Mouse (Mus musculus): ENCODE data around the gene Tmem245.
A peak's percentile ranks its signal among the peaks of the same experiment; 100 is the strongest.

The Tmem245 gene

GRCm38 (mm10) chr4:56946641-56947640, at the start of gene Tmem245:
Tmem245 (minus strand) TSS chr4:56947437.
- DNase-seq (ENCODE audit: low spot score): peak; percentile 88

DNA sequence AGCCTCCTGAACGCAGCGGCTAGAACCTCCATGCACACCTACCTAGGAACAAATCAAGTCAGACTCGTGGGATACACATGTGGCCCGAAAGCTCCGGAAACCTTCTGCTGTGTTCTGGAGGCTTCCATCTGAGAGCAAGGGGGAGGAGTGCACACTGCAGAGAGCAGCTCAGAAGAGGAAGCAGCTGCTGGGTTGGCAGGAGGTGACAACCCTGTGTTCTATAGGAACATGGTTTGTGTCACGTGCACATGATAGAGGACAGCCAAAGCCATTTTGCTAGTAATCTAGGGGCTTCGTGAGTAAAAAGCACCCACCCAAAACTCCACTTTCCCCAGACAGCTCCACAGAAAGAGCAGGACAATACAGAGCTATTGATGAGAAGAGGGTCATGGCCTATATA, 46.1 kb upstream of the Tmem245 start:
- DNase-seq (ENCODE audit: low spot score): no peak

GRCm38 (mm10) chr4:56991951-56992350, 44.7 kb upstream of the Tmem245 start:
- DNase-seq (ENCODE audit: low spot score): no peak

DNA sequence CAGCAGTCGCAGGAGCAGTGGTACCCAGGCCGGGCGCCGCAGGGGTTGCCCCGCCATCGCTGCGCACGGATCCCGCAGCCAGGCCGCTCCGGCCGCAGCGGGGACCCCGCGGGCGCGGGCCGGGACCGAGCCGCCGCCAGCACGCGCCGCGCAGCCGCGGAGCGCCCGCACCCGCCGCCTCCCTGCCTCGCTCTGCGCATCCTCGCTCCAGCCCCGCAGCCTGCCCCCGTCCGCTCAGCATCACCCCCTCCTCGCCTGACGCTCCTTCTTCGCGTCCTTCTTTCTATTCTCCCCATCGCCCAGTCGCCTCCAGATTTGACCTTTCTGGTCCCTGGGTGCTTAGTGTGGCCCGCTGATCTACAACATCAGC, 43.0 kb upstream of the Tmem245 start, which contains the start of gene Frrs1l:
Gene Frrs1l (minus strand): TSS at position 177 of the 370 bp plus-strand sequence.
- DNase-seq (ENCODE audit: low spot score): no peak

DNA sequence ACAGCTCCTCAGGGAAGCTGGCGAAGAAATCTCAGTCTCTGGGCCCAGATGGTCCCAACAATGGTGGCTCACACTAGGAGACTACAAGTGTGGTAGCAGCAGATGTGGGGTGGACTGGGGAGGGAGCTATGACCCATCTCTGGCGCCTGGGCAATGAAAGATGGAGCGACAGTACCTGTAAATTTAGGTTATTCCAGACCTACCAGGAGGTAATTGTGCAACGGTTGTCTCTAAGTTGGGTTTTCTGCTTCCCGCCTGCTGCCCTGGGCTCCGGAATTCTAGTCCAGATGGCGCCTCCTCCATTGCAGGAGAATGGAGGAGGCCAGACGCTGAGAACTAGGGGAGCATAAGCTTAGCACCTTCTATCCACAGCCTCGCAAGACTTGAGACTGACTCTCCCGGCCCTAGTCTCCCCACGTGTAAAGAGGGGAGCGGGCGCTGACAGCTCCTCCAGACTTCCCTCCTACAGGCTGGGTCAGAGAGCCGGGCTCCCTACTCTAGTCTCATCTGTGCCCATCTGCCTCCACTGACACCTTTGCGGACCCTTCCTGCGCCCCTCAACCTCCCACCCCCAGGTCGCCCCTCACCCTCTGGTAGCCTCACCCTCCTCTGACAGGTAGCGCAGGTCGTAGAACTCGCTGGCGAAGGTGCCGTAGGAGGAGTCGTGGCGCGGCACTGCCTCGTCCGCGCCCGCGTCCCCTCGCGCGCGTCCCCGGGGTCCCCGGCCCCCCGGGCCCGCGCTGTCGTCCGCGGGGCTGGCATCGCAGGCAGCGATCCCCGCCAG, 42.4 kb upstream of the Tmem245 start:
- DNase-seq (ENCODE audit: low spot score): no peak

DNA sequence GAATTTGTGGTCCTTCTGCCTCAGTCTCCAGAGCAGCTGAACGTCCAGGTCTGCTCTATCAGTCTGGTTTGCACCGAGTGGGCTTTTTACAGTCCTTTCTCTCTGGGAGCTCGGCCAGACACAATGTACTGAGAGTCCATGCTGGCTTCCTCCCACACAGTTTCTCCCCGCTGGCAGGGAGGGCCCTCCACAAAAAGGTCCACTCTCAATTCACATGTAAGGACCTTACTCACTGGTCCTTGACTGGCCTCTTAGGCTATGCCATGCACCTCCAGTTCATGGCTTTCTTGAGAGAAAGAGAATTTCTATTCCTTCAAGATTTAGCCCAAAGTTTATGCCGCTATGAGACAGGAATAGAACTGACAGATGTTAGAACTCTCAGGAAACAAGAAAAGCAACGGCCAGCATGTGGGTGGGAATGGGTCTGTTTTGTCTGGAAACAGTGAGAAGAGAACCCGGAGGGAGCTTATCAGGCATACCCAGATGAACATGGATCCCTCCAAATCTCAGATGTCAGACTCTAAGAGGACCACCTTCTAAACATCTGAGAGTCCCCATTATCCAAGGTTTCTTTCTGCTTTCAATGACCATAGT, 18.4 kb upstream of the Tmem245 start:
- no peak for DNase-seq (ENCODE audit: low spot score)

GRCm38 (mm10) chr4:56963687-56964086, 16.4 kb upstream of the Tmem245 start:
- no peak for DNase-seq (ENCODE audit: low spot score)

DNA sequence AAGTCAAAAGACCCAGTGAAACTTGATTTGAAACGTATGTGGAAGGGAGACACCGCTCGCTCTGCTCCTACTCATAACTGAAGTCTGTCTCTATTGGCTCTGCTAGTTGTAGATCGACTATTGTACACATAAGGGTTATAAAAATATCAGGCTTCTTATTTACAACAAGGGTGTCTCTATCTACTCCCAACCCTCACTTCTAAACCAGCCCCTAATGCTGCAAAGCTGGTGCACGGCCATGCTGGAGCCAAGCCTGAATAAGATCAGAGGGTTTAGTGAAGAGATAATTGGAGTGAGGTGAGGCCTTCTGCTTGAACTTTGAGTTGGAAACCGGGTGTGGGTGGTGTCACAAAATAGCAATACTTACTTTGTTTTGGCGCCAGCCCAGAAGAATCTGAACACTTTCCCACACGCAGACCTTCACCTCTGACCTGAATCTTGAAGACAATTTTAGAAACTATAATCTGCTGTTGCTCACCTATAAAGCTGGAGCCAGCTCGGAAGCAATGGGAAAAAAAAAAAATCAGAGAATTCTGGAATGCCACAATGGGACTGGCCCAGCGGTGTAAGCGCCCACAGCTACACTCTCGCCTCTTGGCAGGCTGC, 14.2 kb upstream of the Tmem245 start:
- no peak for DNase-seq (ENCODE audit: low spot score)

- no peak for DNase-seq (ENCODE audit: low spot score)
Observed at GRCm38 (mm10) chr4:56957518-56957917, 10.3 kb upstream of the Tmem245 start.

- no peak for DNase-seq (ENCODE audit: low spot score)
Observed at GRCm38 (mm10) chr4:56953235-56953634, 6.0 kb upstream of the Tmem245 start.

DNA sequence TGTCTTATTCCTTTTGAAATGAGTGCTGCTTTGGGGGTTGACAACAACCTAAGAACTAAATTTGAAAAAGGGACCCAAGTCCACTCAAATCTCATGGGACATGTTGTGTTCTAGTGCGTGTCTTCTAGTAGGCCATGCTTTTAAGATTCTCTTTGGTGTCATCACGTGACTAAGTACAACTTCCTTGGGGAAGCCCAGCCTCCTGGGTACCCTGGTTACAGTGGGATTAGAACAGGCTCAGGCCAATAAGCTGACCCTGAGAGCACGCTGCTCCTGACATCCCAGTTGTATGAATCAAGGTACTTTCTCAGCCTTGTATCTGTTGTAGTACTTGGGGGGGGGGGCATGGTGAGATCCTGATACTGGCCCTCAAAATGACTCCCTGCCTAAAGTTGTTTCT, 4.5 kb upstream of the Tmem245 start:
- no peak for DNase-seq (ENCODE audit: low spot score)

DNA sequence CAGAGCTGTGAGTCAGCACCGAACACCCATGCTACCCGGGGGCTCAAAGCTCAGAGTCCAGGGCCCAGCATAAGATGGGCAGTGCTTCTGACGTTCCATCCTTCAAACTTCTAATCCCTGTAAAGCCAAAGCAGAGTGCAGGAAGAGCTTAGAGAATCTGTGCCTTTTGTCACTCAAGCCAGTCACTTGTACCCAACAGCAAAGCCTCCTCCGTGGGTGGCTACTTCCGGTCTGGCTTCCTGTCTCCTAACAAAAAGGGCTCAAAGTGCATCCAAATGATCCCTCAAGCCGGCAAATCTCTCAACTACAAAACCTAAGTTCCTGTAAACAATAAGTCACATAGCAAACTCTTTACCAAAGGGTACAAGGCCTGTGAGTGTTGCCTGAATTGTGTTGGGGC, 2.3 kb upstream of the Tmem245 start:
- DNase-seq (ENCODE audit: low spot score): no peak

- DNase-seq (ENCODE audit: low spot score): no peak
Observed at GRCm38 (mm10) chr4:56946180-56946579, 1.1 kb downstream of the Tmem245 start.

DNA sequence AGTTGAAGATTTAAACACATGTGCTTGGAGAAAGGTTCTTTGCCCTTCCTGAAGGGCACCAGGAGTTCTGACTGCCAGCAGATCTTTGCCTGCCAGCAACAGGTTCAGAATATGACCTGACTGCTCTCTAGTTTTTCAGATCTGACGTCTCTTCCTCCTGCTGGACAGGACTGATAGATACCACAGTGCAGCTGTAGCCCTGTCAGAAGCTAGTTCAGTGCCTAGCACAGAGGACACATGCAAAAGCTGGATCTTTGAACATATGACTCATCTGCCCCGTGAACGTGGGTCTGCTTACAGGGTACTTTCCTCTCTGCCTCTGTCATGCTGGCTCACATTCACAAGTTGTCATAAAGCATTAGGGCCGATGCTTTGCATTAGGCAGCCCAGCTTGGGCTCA, 3.0 kb downstream of the Tmem245 start:
- DNase-seq (ENCODE audit: low spot score): no peak

DNA sequence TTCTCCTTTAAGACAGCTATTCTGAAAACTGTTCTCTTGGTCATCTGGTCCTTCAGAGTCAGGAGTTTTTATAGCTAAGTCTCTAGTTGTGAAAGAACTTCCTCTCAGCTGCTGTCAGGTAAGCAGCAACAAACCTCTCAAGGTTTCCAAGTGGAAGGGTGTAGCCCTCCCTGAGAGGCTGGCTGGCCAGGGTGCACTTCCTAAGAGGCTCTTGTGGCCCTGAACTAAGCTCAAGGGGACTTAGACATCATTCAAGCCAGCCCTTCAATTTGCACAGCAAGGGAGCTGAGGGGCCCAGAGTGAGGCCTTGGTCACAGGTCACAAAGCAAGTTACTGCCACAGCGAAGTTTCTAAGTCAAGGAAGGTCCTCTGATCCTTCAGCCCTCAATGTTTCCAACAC, 4.0 kb downstream of the Tmem245 start:
- DNase-seq (ENCODE audit: low spot score): no peak

DNA sequence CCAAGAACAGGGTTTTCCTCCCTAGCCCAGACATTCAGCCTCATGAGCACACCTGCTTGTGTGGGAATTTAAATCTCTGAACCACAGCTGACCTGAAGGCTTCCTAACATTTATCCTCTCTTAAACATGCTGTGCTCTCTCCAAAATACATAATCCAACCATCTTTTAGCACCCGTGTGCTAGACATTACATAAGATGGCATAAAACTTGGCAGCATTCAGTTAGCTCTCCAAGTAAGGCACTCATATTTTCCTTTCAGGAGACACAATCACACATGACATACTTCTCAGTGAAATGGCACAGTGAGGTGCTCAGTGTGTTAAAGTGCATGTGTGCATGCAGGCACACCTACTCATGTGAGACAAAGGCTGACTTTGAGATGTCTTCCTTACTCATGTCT, 4.7 kb downstream of the Tmem245 start:
- no peak for DNase-seq (ENCODE audit: low spot score)

DNA sequence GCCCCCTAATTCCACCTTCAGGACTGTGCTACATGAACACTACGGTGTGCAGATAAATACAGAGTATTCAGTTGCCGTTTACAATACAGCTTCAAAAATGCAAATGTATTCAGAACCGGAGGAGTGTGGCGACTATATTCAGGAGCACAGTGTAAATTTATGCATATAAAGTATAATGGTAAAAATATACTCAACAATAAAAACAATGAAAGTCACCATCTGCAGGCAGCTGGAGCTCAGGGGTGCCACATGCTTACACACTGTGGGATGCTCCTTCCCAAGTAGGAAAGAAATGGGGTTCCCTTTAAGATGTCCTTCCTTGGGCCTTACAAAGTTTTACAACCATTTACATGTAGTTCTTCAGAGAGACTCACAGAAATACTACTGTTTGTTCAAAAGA, 5.8 kb downstream of the Tmem245 start:
- no peak for DNase-seq (ENCODE audit: low spot score)

GRCm38 (mm10) chr4:56937136-56937535, 10.1 kb downstream of the Tmem245 start:
- DNase-seq (ENCODE audit: low spot score): no peak

- no peak for DNase-seq (ENCODE audit: low spot score)
Observed at GRCm38 (mm10) chr4:56935327-56935726, 11.9 kb downstream of the Tmem245 start.

- DNase-seq (ENCODE audit: low spot score): no peak
Observed at GRCm38 (mm10) chr4:56933154-56933553, 14.1 kb downstream of the Tmem245 start.

DNA sequence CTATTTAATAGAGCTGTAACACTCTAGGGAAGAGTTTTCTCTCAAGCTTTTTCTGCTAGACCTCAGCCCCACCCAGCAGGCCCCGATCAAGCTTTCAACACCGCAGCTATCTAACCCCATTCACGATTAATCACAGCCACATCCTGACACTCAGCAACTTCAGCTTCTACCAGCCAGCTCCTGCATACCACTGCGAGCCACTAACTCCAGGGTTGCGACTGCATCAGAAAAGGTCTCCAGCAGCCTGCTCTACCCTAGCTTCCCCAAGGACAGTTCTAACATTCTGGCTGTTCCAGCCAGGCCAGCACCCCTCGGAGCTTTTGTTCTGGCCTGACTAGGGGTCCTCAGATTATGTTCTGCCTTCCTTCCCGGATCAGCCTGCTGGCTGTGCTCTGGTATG, 15.1 kb downstream of the Tmem245 start:
- DNase-seq (ENCODE audit: low spot score): no peak

- no peak for DNase-seq (ENCODE audit: low spot score)
Observed at GRCm38 (mm10) chr4:56930312-56930711, 16.9 kb downstream of the Tmem245 start.

Data from ovary, postnatal 14 days (tissue).